Mouse (Mus musculus) adrenal gland, postnatal 4 days (tissue): ENCODE measurements around the gene Hoxd9. TPM values are rescaled to one million over a fixed set of nuclear protein-coding genes. Genes with fewer than 3 reads are reported as not detected.

Source experiments
- DNase-seq, 2 experiments: peaks; one replicate each; pipeline ENCODE4 v3.0.0; 2021 to 2022; ENCODE audit warnings: low spot score in 2 of 2, mixed read lengths in 2 of 2
- total RNA-seq, 2 experiments: library from RNA; stranded (reverse); gene quantifications; 2 replicates each; pipeline ENCODE4 v1.2.3; 2021

Hoxd9 gene
- total RNA-seq, 2 experiments from 2014 or later: 7.1 to 17.8 TPM

- DNase-seq: no peak
These were observed 34.4 kb downstream of the Hoxd9 start for GRCm38 (mm10) chr2:74731799-74732512.

GRCm38 (mm10) chr2:74732513-74733316 lies 35.2 kb downstream of the Hoxd9 start:
- DNase-seq: no peak

- no peak for DNase-seq
These were observed 35.8 kb downstream of the Hoxd9 start for GRCm38 (mm10) chr2:74733317-74733661.

- DNase-seq: no peak
These were observed 36.2 kb downstream of the Hoxd9 start for GRCm38 (mm10) chr2:74733765-74734164.

- no peak for DNase-seq
These were observed 36.9 kb downstream of the Hoxd9 start for GRCm38 (mm10) chr2:74734451-74734850.

- DNase-seq: no peak
These were observed 37.7 kb downstream of the Hoxd9 start for GRCm38 (mm10) chr2:74734996-74735811.

- DNase-seq: no peak
These were observed 38.5 kb downstream of the Hoxd9 start for GRCm38 (mm10) chr2:74735851-74736687.

- DNase-seq: no peak
These were observed 39.4 kb downstream of the Hoxd9 start for GRCm38 (mm10) chr2:74736688-74737577.

- DNase-seq: no peak
These were observed 40.1 kb downstream of the Hoxd9 start for GRCm38 (mm10) chr2:74737578-74738070.

- DNase-seq: no peak
These were observed 41.3 kb downstream of the Hoxd9 start for GRCm38 (mm10) chr2:74738623-74739475.

- DNase-seq: no peak
These were observed 41.9 kb downstream of the Hoxd9 start for GRCm38 (mm10) chr2:74739476-74739800.

- no peak for DNase-seq
These were observed 42.3 kb downstream of the Hoxd9 start for GRCm38 (mm10) chr2:74739869-74740268.

GRCm38 (mm10) chr2:74740311-74741091 lies 43.0 kb downstream of the Hoxd9 start:
- no peak for DNase-seq

- DNase-seq: no peak
These were observed 43.9 kb downstream of the Hoxd9 start for GRCm38 (mm10) chr2:74741252-74741978.

- no peak for DNase-seq
These were observed 44.4 kb downstream of the Hoxd9 start for GRCm38 (mm10) chr2:74741979-74742277.

- no peak for DNase-seq
These were observed 48.2 kb downstream of the Hoxd9 start for GRCm38 (mm10) chr2:74745540-74746297.
